Comparison of ENCODE assay signal across 9 mouse cellular contexts in the genomic region with DNA sequence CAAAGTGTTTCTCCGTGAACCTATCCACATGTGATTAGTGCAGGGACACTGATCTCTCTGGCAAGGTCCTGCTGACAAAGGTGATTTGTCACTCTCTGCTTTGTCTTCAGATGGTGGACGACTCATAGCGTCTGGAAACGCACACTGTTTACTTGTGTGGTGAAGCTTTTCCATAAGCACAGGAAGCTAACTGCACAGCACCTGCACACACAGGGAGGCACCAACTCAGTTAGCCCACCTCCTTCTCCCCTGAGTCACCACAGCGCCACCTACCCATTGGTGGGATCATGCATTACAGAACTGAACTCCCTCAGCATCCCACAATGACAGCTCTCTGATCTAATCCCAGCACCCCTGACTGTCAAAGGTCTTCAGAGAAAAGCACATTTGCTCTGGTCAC.
A peak's percentile ranks its signal among the peaks of the same experiment; 100 is the strongest.
DNase-seq lines count a peak whose midpoint lies in the region; ATAC-seq and TF ChIP-seq lines count a peak whose summit lies in the region.
"Had no signal": no experiment of that assay in that cellular context is flagged by ENCODE, and none has a peak within 500 bp of the region (broad histone marks: within the 10 kb centered on the region; RNA-seq: fewer than 3 reads in every experiment).

No protein-coding gene starts in this region.

- H3K4me3 ChIP-seq in heart, embryonic 12.5 days: no peak overlapping the region
- no peak overlapping the region for H3K4me3 ChIP-seq in midbrain, postnatal 0 days (ENCODE audit: low read depth, low read length)
- H3K4me3 ChIP-seq in midbrain, embryonic 14.5 days (replicated peaks; ENCODE audit: low read depth, low read length): no peak overlapping the region
- H3K4me3 ChIP-seq in cortical plate, adult 2 months (ENCODE audit: insufficient read depth, low read length): no peak overlapping the region

- no peak for DNase-seq in heart, postnatal 25 days (ENCODE audit: low spot score)
- DNase-seq in midbrain, postnatal 0 days (ENCODE audit: low spot score): no peak
- no peak for DNase-seq in midbrain, embryonic 14.5 days
- DNase-seq in thymus, postnatal 25 days: peak; percentile 83
- DNase-seq in right cerebral cortex, postnatal 10 days (ENCODE audit: low spot score in 2 of 2): no peak
- no peak for DNase-seq in cerebellum, adult 11-12 months

- no peak for TF ChIP-seq POLR2A in cortical plate, adult 2 months (IDR thresholded peaks at IDR 0.05; ENCODE audit: extremely low read depth, insufficient read depth, low read length)

- no peaks in the 10 kb centered on the region for H3K36me3 ChIP-seq in heart, embryonic 12.5 days
- H3K36me3 ChIP-seq in midbrain, postnatal 0 days (ENCODE audit: insufficient read depth, low read length): no peaks in the 10 kb centered on the region
- H3K36me3 ChIP-seq in midbrain, embryonic 14.5 days (ENCODE audit: control insufficient read depth, insufficient read depth, low read length): no peaks in the 10 kb centered on the region

- intact Hi-C loops in heart, postnatal 25 days (cut with DNase I): no loop called here

- H3K4me2 ChIP-seq in heart, embryonic 12.5 days: no peak overlapping the region
- H3K4me2 ChIP-seq in midbrain, postnatal 0 days (ENCODE audit: low read depth, low read length, poor library complexity, severe bottlenecking): no peak overlapping the region
- no peak overlapping the region for H3K4me2 ChIP-seq in midbrain, embryonic 14.5 days (ENCODE audit: low read length)

- H3K27me3 ChIP-seq in heart, embryonic 12.5 days (replicated peaks): no peaks in the 10 kb centered on the region
- H3K27me3 ChIP-seq in midbrain, postnatal 0 days (ENCODE audit: insufficient read depth, low read length): no peaks in the 10 kb centered on the region
- H3K27me3 ChIP-seq in midbrain, embryonic 14.5 days (ENCODE audit: control insufficient read depth, insufficient read depth, low read length): no peaks in the 10 kb centered on the region

- no peak overlapping the region for H3K9ac ChIP-seq in heart, embryonic 12.5 days
- H3K9ac ChIP-seq in midbrain, postnatal 0 days (replicated peaks; ENCODE audit: low read length, poor library complexity, severe bottlenecking): no peak overlapping the region
- no peak overlapping the region for H3K9ac ChIP-seq in midbrain, embryonic 14.5 days (replicated peaks; ENCODE audit: low read length)

- TF ChIP-seq CTCF in midbrain, postnatal 0 days (IDR thresholded peaks at IDR 0.05): peak; percentile 45
- TF ChIP-seq CTCF in cortical plate, adult 2 months (IDR thresholded peaks at IDR 0.05; ENCODE audit: extremely low read depth, insufficient read depth, low read length): peak; percentile 43

- peaks cover 37% of the 10 kb centered on the region for H3K4me1 ChIP-seq in heart, embryonic 12.5 days (replicated peaks)
- H3K4me1 ChIP-seq in midbrain, postnatal 0 days (ENCODE audit: insufficient read depth, low read length): 0 out of 2 replicates have a peak, but pooled peaks cover 2% of the 10 kb centered on the region
- peaks cover 7% of the 10 kb centered on the region for H3K4me1 ChIP-seq in midbrain, embryonic 14.5 days (ENCODE audit: control insufficient read depth, insufficient read depth, low read length)
- H3K4me1 ChIP-seq in cortical plate, adult 2 months (ENCODE audit: control insufficient read depth, insufficient read depth, low read length): peaks cover 25% of the 10 kb centered on the region

- ATAC-seq in heart, embryonic 12.5 days (ENCODE audit: insufficient number of reproducible peaks, low FRiP score): no peak
- ATAC-seq in midbrain, postnatal 0 days (ENCODE audit: low FRiP score): no peak
- no peak for ATAC-seq in midbrain, embryonic 14.5 days (ENCODE audit: low FRiP score, low TSS enrichment)

- peak overlapping the region; percentile 57; the same call in 1 of the 2 replicates for H3K27ac ChIP-seq in heart, embryonic 12.5 days (ENCODE audit: poor library complexity, severe bottlenecking)
- H3K27ac ChIP-seq in midbrain, postnatal 0 days (ENCODE audit: low read depth, low read length): no peak overlapping the region
- no peak overlapping the region for H3K27ac ChIP-seq in midbrain, embryonic 14.5 days (replicated peaks; ENCODE audit: low read depth, low read length)
- H3K27ac ChIP-seq in cortical plate, adult 2 months (ENCODE audit: insufficient read depth, low read length): no peak overlapping the region
- H3K27ac ChIP-seq: macrophage had no signal

- no peaks in the 10 kb centered on the region for H3K9me3 ChIP-seq in heart, embryonic 12.5 days (replicated peaks)
- no peaks in the 10 kb centered on the region for H3K9me3 ChIP-seq in midbrain, postnatal 0 days (ENCODE audit: low read length)
- no peaks in the 10 kb centered on the region for H3K9me3 ChIP-seq in midbrain, embryonic 14.5 days (ENCODE audit: control insufficient read depth, low read length)

- 60% methylated on average over 5 of the region's 5 CpGs for WGBS in heart, embryonic 12.5 days
- WGBS in midbrain, postnatal 0 days: 72% methylated on average over 5 of the region's 5 CpGs
- WGBS in midbrain, embryonic 14.5 days: 74% methylated on average over 5 of the region's 5 CpGs
